ENCODE assay signal across 8 mouse cellular contexts in genomic region chr9:3025653-3026052, GRCm38 (mm10). TPM values are rescaled to one million over a fixed set of nuclear protein-coding genes. Genes with fewer than 3 reads are reported as not detected.
A peak's percentile ranks its signal among the peaks of the same experiment; 100 is the strongest.
DNase-seq lines count a peak whose midpoint lies in the region; TF ChIP-seq lines count a peak whose summit lies in the region.
"Not testable (repeated sequence)": the region's sequence is repeated elsewhere in the genome, so short reads cannot be mapped to it uniquely, and the experiment has no call there.
"Had no signal": no experiment of that assay in that cellular context is flagged by ENCODE, and none has a peak within 500 bp of the region (broad histone marks: within the 10 kb centered on the region; RNA-seq: fewer than 3 reads in every experiment).

No protein-coding gene starts in this region.

- not testable (repeated sequence) for TF ChIP-seq CTCF in layer of hippocampus, adult 2 months (conservative IDR thresholded peaks at IDR 0.05)

- not testable (repeated sequence) for H3K27ac ChIP-seq in layer of hippocampus, adult 2 months

- DNase-seq in cerebellum, adult 11 months, result peak; percentile 16
- DNase-seq in frontal cortex, postnatal 25 days (ENCODE audit: low spot score in 2 of 2), result peak; percentile 27 to 91
- peak; percentile 46 for DNase-seq in heart, postnatal 25 days (ENCODE audit: low spot score)
- DNase-seq in layer of hippocampus, adult 2 months (ENCODE audit: low spot score in 2 of 2), result peak; percentile 77 to 85
- DNase-seq in left cerebral cortex, postnatal 25 days (ENCODE audit: low spot score in 2 of 2), result peak; percentile 78 to 84
- peak; percentile 12 for DNase-seq in ovary, postnatal 36 days (ENCODE audit: low spot score)
- peak; percentile 88 for DNase-seq in testis, postnatal 14 days (ENCODE audit: low spot score)

- not testable (repeated sequence) for H3K4me3 ChIP-seq in layer of hippocampus, adult 2 months

- intact Hi-C loops in heart, postnatal 25 days (cut with DNase I); left cerebral cortex, postnatal 25 days (cut with DNase I): not testable (repeated sequence)

RNA-seq across cellular contexts. Expression of gene Gm10717, which starts 0.4 kb away (rescaled TPM):
- total RNA-seq in heart, postnatal 25 days (2021), result not detected
- not detected for total RNA-seq in layer of hippocampus, adult 2 months (2021)
- not detected for total RNA-seq in left cerebral cortex, postnatal 25 days (2021)
- total RNA-seq: ES-E14 had no signal

RNA-seq across cellular contexts. Expression of gene Gm10718, which starts 2.3 kb away (rescaled TPM):
- total RNA-seq in heart, postnatal 25 days (2021), result not detected
- total RNA-seq in layer of hippocampus, adult 2 months (2021), result 1 to 10 TPM in 1 of 2 experiments, not detected in 1; 1.2 TPM
- 1 to 10 TPM in 1 of 2 experiments, not detected in 1; 1.2 TPM for total RNA-seq in left cerebral cortex, postnatal 25 days (2021)

RNA-seq across cellular contexts. Expression of gene Gm10719, which starts 8.4 kb away (rescaled TPM):
- total RNA-seq in heart, postnatal 25 days (2021), result not detected
- under 1 TPM in 1 of 2 experiments, not detected in 1; 0.95 TPM for total RNA-seq in layer of hippocampus, adult 2 months (2021)
- not detected for total RNA-seq in left cerebral cortex, postnatal 25 days (2021)

RNA-seq across cellular contexts. Expression of gene Gm17535, which starts 8.7 kb away (rescaled TPM):
- not detected for total RNA-seq in heart, postnatal 25 days (2021)
- total RNA-seq in layer of hippocampus, adult 2 months (2021), result not detected
- total RNA-seq in left cerebral cortex, postnatal 25 days (2021), result not detected
- total RNA-seq: ES-E14 had no signal

RNA-seq across cellular contexts. Expression of gene Gm10720, which starts 10.2 kb away (rescaled TPM):
- not detected for total RNA-seq in heart, postnatal 25 days (2021)
- not detected for total RNA-seq in layer of hippocampus, adult 2 months (2021)
- total RNA-seq in left cerebral cortex, postnatal 25 days (2021), result not detected

Comparison
In these comparisons a context has a peak if more than half of its experiments do, and no peak if none do; other contexts are left out.
1. DNase-seq: peak in every context shown above with its lines; median percentile 88 in testis, postnatal 14 days; 81 in layer of hippocampus, adult 2 months; 81 in left cerebral cortex, postnatal 25 days; 59 in frontal cortex, postnatal 25 days; 46 in heart, postnatal 25 days; 16 in cerebellum, adult 11 months; 12 in ovary, postnatal 36 days.